Mouse (Mus musculus): ENCODE results near the gene Rpl18. TPM values are rescaled to one million over a fixed set of nuclear protein-coding genes. Genes with fewer than 3 reads are reported as not detected.
A peak's percentile ranks its signal among the peaks of the same experiment; 100 is the strongest.

Gene Rpl18
- polyA plus RNA-seq, 1 experiment from 2014 or later: 1,132 TPM

- Histone ChIP-seq H3K9ac (no peak overlapping the region), H3K4me2 (peak overlapping the region; percentile 98; the same call in 1 of the 2 replicates), H3K27ac (no peak overlapping the region), H3K4me1 (peaks cover 52% of the 10 kb centered on the region), H3K36me3 (peaks cover 45% of the 10 kb centered on the region), H3K4me3 (replicated peaks) (no peak overlapping the region), H3K9me3 (replicated peaks) (no peaks in the 10 kb centered on the region), H3K27me3 (no peaks in the 10 kb centered on the region)
- ATAC-seq (replicated peaks; ENCODE audit: low FRiP score): no peak
- 53% methylated on average over 6 of the region's 6 CpGs for WGBS
Observed at GRCm38 (mm10) chr7:45709036-45709435, 6.2 kb upstream of the Rpl18 start.

GRCm38 (mm10) chr7:45709677-45710355 is 5.4 kb upstream of the Rpl18 start:
- no peak for ATAC-seq (replicated peaks; ENCODE audit: low FRiP score)
- H3K9ac ChIP-seq: no peak overlapping the region
- WGBS: 79% methylated on average over 14 of the region's 14 CpGs
- H3K4me2 ChIP-seq: no peak overlapping the region
- H3K4me3 ChIP-seq (replicated peaks): no peak overlapping the region
- H3K27ac ChIP-seq: no peak overlapping the region
- no peaks in the 10 kb centered on the region for H3K27me3 ChIP-seq
- H3K4me1 ChIP-seq: peaks cover 56% of the 10 kb centered on the region
- peaks cover 45% of the 10 kb centered on the region for H3K36me3 ChIP-seq
- no peaks in the 10 kb centered on the region for H3K9me3 ChIP-seq (replicated peaks)

- Histone ChIP-seq H3K9ac (no peak overlapping the region), H3K27me3 (no peaks in the 10 kb centered on the region), H3K4me3 (replicated peaks) (no peak overlapping the region), H3K4me2 (no peak overlapping the region), H3K27ac (no peak overlapping the region), H3K36me3 (peaks cover 45% of the 10 kb centered on the region), H3K9me3 (replicated peaks) (no peaks in the 10 kb centered on the region), H3K4me1 (peaks cover 55% of the 10 kb centered on the region)
- WGBS: 92% methylated on average over 20 of the region's 20 CpGs
- ATAC-seq (replicated peaks; ENCODE audit: low FRiP score): no peak
Observed at GRCm38 (mm10) chr7:45710477-45711191, 4.6 kb upstream of the Rpl18 start.

- Histone ChIP-seq H3K27ac (no peak overlapping the region), H3K9ac (no peak overlapping the region), H3K27me3 (no peaks in the 10 kb centered on the region), H3K9me3 (replicated peaks) (no peaks in the 10 kb centered on the region), H3K36me3 (peaks cover 45% of the 10 kb centered on the region), H3K4me3 (replicated peaks) (no peak overlapping the region), H3K4me2 (no peak overlapping the region), H3K4me1 (peaks cover 55% of the 10 kb centered on the region)
- 91% methylated on average over 24 of the region's 24 CpGs for WGBS
- ATAC-seq (replicated peaks; ENCODE audit: low FRiP score): no peak
Observed at GRCm38 (mm10) chr7:45711316-45712021, 3.8 kb upstream of the Rpl18 start.

- H3K4me2 ChIP-seq: no peak overlapping the region
- peaks cover 45% of the 10 kb centered on the region for H3K36me3 ChIP-seq
- no peak overlapping the region for H3K27ac ChIP-seq
- H3K4me1 ChIP-seq: peaks cover 57% of the 10 kb centered on the region
- 87% methylated on average over 21 of the region's 21 CpGs for WGBS
- no peaks in the 10 kb centered on the region for H3K27me3 ChIP-seq
- H3K9ac ChIP-seq: no peak overlapping the region
- no peak for ATAC-seq (replicated peaks; ENCODE audit: low FRiP score)
- no peak overlapping the region for H3K4me3 ChIP-seq (replicated peaks)
- no peaks in the 10 kb centered on the region for H3K9me3 ChIP-seq (replicated peaks)
Observed at GRCm38 (mm10) chr7:45712022-45712757, 3.1 kb upstream of the Rpl18 start.

GRCm38 (mm10) chr7:45713396-45713795 is 1.9 kb upstream of the Rpl18 start:
- Histone ChIP-seq H3K9ac (no peak overlapping the region), H3K27me3 (no peaks in the 10 kb centered on the region), H3K27ac (no peak overlapping the region), H3K9me3 (replicated peaks) (no peaks in the 10 kb centered on the region), H3K4me1 (peaks cover 45% of the 10 kb centered on the region), H3K36me3 (peaks cover 45% of the 10 kb centered on the region), H3K4me3 (replicated peaks) (no peak overlapping the region), H3K4me2 (0 out of 2 replicates have a peak overlapping the region, but pooled peaks have one; percentile 87)
- no peak for ATAC-seq (replicated peaks; ENCODE audit: low FRiP score)
- 95% methylated on average over 16 of the region's 16 CpGs for WGBS

- Histone ChIP-seq H3K4me1 (peaks cover 42% of the 10 kb centered on the region), H3K27me3 (no peaks in the 10 kb centered on the region), H3K4me2 (peak overlapping the region; percentile 87), H3K9me3 (replicated peaks) (no peaks in the 10 kb centered on the region), H3K36me3 (peaks cover 45% of the 10 kb centered on the region), H3K4me3 (replicated peaks) (peak overlapping the region; percentile 75), H3K9ac (peak overlapping the region; percentile 77; the same call in 1 of the 2 replicates), H3K27ac (peak overlapping the region; percentile 86)
- ATAC-seq (replicated peaks; ENCODE audit: low FRiP score): no peak
- WGBS: 77% methylated on average over 6 of the region's 6 CpGs
Observed at GRCm38 (mm10) chr7:45713881-45714520, 1.3 kb upstream of the Rpl18 start.

- H3K27me3 ChIP-seq: no peaks in the 10 kb centered on the region
- peaks cover 43% of the 10 kb centered on the region for H3K4me1 ChIP-seq
- peak overlapping the region; percentile 87 for H3K4me2 ChIP-seq
- peaks cover 49% of the 10 kb centered on the region for H3K36me3 ChIP-seq
- no peaks in the 10 kb centered on the region for H3K9me3 ChIP-seq (replicated peaks)
- 9% methylated on average over 14 of the region's 14 CpGs for WGBS
- peak overlapping the region; percentile 77 for H3K9ac ChIP-seq
- peak overlapping the region; percentile 86 for H3K27ac ChIP-seq
- ATAC-seq (replicated peaks; ENCODE audit: low FRiP score): peak; percentile 41
- peak overlapping the region; percentile 75 for H3K4me3 ChIP-seq (replicated peaks)
Observed at GRCm38 (mm10) chr7:45714630-45715089, 597 bp upstream of the Rpl18 start.

- WGBS: 79% methylated on average over 19 of the region's 19 CpGs
- Histone ChIP-seq H3K27me3 (no peaks in the 10 kb centered on the region), H3K9me3 (replicated peaks) (no peaks in the 10 kb centered on the region), H3K9ac (peak overlapping the region; percentile 83), H3K36me3 (peaks cover 49% of the 10 kb centered on the region), H3K4me1 (peaks cover 55% of the 10 kb centered on the region), H3K27ac (peak overlapping the region; percentile 80), H3K4me2 (peak overlapping the region; percentile 87), H3K4me3 (replicated peaks) (peak overlapping the region; percentile 75)
- no peak for ATAC-seq (replicated peaks; ENCODE audit: low FRiP score)
Observed at GRCm38 (mm10) chr7:45715741-45716459, 643 bp downstream of the Rpl18 start.

- peak overlapping the region; percentile 87 for H3K4me2 ChIP-seq
- H3K9ac ChIP-seq: peak overlapping the region; percentile 83; the same call in 1 of the 2 replicates
- no peak for ATAC-seq (replicated peaks; ENCODE audit: low FRiP score)
- H3K4me1 ChIP-seq: peaks cover 58% of the 10 kb centered on the region
- no peaks in the 10 kb centered on the region for H3K27me3 ChIP-seq
- 92% methylated on average over 3 of the region's 3 CpGs for WGBS
- H3K4me3 ChIP-seq (replicated peaks): peak overlapping the region; percentile 75
- H3K36me3 ChIP-seq: peaks cover 49% of the 10 kb centered on the region
- H3K9me3 ChIP-seq (replicated peaks): no peaks in the 10 kb centered on the region
- 0 out of 2 replicates have a peak overlapping the region, but pooled peaks have one; percentile 80 for H3K27ac ChIP-seq
Observed at GRCm38 (mm10) chr7:45716460-45716857, 1.2 kb downstream of the Rpl18 start.

Measured in kidney, embryonic 15.5 days (tissue).